Mouse (Mus musculus): ENCODE measurements around the gene Glp2r.

Gene Glp2r

DNA sequence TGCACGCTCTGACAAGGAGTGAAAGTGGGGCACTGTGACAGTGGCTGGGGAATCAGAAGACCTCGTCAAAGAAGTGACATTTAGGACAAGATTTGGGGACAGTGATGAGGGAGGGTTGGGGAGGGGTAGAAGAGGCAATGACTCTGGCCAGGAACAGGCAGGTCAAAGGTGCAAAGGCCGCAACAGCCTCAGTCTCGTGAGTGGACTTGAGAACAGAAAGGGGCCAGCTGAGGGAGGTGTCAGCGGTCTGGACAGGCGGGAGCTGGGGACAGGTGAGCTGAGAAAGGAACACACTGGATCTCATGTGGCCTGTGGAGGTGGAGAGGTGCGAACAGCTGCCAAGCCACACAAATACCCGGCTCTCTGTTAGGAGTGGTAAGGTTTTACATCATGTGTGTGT is 138.0 kb downstream of the Glp2r start:
- no peak for DNase-seq

DNA sequence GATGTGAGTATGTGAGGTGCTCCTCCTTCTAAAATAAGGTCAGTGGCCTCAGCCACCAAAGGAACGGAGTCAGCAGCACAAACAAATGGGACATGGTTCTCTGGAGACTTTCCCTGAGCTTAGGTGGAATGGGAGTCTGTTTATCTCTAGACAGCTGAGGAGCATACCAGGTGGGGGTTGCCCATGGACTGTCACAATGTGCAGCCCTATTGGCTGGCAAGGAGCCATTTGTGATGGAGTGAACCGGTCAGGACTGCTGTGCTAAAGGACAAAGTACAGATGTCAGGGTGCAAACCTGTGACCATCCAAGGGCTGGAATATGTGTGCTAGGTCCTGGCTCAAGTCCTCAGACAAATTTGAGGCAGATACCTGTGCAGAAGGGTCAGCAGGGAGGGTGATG is 142.4 kb downstream of the Glp2r start:
- DNase-seq, result no peak

DNA sequence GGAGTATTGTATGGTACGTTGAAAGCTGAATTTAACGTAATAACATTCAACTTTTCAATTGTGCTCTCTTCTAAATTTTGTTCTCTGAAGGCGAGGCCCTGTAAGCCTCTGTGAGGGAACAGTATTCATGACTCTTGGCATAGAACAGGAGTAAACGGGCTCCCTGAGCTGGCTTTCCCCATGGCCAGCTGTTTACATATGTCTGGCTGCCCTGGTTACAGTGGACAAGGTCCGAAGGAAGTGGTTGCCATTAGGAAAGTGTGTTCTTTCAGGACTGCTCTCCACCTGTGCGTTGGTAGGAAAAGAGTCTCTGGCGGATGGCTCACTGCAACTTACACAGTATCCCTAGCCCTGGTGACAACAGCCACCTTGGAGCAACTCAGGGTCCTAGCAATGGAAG is 143.8 kb downstream of the Glp2r start:
- DNase-seq, result no peak

DNA sequence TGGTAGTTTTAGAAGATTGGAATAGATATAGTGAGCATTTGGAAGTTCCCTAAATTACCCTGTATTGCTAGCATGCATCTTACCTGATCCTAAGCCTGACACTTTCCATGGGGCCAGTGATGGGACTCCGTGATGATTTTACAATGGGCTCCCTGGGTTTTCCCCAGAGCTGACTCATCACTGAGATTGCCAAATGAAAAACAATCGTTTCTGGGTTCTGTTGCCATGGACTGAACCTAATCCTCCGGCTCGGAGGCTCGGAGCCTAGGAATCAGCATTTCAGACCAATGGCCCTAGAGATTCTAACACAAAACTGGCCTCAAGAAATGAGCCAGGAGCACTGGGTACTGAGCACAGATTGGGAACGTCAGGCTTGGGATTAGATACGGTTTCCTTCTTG is 148.6 kb downstream of the Glp2r start:
- no peak for DNase-seq

DNA sequence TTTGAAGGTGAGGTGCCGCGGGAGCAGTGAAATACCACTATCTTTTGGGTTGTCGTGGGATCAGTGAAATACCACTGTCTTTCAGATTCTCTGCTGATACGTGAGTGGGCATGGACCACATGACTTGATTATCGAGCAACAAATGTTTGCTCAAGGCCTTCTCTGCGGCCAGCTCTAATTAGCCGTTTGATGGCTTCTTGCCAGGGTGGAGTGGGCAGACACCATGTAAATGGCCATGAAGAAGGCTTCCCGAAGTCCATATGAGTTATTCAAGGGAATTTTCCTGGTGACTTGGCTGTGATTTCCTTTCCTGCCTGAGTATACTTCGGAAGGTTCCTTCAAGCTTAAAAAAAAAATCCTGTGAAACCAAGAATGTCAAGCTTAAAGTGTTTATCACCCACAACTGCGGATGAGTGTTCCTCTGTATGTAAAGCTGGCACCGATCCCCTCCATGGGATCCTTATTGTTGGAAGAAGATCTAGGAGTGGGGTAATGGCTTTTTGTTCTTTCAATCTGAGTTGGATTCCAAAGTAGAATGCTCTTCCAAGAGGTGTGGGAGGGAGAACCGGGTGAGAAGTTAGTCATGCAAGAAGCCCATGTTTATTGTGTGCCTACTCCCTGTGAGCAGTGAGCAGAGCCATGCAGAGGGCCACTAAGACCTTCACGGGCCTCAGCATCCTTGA is 154.3 kb downstream of the Glp2r start:
- no peak for DNase-seq

DNA sequence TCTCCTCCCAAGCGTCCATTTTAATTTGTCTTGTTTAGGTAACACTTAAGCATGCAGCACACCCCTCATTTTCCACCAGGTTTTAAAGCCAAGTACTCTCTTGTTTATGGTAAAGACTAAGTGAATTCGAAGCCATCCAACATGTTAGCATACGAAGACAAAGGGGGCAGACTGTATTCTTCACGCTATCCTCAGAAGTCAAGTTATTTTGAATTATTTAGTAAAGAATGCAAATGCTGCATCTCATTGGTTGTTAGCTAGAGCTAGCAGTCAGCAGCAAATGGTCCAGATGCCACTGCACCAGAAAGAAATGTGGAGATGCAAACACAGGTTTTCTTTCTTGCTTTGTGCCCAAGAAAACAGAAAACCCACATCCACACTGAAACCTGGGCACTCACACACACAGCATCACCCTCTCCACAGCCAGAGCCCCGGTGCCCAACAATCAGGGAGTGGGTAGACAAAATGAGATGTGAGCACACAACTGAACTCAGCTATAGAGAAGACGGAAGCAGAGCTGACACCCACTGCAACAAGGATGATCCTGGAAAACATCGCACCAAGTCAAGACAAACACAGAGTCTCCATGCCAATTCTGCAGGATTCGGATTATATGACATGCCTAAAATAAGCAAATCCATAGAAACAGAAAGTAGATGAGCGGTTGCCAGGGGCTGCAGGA is 158.7 kb downstream of the Glp2r start:
- no peak for DNase-seq

Measured in lung, postnatal 4 days (tissue).